Mouse (Mus musculus): ENCODE results near the gene Best2. TPM values are rescaled to one million over a fixed set of nuclear protein-coding genes. Genes with fewer than 3 reads are reported as not detected.

Gene Best2
- total RNA-seq (2015; ENCODE audit: low replicate concordance) (not detected in 2 replicates), total RNA-seq (2017; ENCODE audit: low replicate concordance) (not detected in 2 replicates)

DNA sequence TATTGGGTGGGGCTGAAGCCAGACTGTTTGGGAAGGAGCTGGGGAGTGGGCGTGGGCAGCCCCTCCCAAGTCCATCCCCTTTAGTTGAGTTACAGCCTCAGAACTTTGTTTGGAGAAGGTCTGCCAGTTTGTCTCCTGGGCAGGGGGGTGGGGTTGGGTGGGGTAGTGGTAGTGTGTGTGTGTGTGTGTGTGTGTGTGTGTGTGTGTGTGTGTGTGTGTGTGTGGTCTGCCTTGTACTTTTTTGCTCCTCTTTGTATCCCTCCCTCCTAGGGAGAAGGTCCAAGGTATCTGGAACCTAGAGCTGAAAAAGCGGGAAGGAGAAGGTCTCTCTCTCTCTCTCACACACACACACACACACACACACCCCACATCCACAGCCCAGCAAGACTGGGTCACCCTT, at the start of gene Best2:
TSS of gene Best2 (minus strand) at position 101 of the 400 bp plus-strand sequence.
- ATAC-seq (replicated peaks; ENCODE audit: low FRiP score, poor library complexity, severe bottlenecking), result no peak

DNA sequence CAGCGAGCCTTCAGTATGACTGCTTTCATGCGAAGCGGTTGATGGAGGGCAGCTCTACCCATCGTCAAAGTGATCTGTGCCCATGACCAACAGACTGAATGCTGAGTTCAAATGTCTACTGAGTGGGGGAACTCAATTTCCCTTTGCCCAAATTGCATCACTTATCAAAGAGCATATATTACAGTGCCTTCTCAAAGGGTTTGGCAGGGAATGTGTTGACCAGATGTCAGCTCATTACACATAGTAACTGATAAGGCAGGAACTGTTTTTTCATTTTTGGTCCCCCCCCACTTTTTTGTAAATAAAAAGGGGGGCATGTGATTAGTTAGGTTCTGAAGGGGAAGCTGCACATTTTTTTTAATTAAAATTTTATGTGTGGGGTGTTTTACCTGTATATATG, 48.3 kb upstream of the Best2 start:
- no peak for ATAC-seq (replicated peaks; ENCODE audit: low FRiP score, poor library complexity, severe bottlenecking)

DNA sequence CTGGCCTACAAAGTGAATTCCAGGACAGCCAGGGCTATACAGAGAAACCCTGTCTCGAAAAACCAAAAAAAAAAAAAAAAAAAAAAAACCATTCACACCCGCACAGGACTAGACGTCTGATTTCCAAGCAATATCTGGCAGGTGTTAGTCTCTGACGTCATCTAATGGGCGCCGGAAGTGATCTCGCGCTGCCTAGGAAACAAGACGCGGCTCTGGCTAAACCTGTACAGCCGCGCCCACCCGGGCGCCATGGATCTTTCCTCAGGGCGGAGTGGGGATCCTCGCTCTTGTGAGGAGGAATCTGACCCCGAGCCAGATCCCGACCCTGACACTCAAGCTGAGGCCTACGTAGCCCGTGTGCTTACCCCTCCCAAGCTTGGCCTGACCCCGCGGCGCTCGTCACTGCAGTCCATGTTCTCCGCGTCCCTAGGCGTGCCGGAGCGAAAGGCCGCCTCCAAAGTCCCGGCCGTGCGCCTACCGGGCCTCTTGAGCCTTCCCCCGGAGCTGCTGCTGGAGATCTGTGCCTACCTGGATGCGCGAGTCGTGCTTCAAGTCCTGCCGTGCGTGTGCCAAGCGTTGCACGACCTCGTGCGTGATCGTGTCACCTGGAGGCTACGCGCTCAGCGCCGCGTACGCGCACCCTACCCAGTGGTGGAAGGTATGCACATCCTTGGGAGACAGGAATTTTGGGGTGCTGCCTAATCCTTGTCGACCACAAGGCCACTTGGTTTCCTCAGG, 45.7 kb upstream of the Best2 start, which contains the start of gene Fbxw9:
TSS of gene Fbxw9 (plus strand) at position 177 of the 738 bp plus-strand sequence.
- peak; percentile 90 for ATAC-seq (replicated peaks; ENCODE audit: low FRiP score, poor library complexity, severe bottlenecking)

DNA sequence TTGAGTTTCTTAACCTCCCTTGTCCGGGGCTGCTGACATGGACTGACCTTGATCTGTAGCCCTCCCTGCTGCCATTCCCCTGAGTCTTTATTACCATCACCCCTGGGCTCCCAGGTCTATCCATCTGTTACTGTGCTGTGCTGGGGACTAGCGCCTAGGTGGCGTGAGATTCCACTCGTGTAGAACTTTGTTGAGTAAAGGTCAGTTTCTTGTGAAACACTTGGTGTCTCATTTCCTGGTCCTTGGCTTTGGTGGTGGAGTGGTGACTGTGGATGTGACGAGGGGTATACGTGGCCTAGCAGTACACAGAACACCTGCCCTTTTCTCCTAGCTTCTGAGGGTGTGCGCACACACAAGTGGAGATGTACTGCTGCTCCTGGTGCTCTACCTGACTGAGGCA, 43.0 kb upstream of the Best2 start:
- no peak for ATAC-seq (replicated peaks; ENCODE audit: low FRiP score, poor library complexity, severe bottlenecking)

DNA sequence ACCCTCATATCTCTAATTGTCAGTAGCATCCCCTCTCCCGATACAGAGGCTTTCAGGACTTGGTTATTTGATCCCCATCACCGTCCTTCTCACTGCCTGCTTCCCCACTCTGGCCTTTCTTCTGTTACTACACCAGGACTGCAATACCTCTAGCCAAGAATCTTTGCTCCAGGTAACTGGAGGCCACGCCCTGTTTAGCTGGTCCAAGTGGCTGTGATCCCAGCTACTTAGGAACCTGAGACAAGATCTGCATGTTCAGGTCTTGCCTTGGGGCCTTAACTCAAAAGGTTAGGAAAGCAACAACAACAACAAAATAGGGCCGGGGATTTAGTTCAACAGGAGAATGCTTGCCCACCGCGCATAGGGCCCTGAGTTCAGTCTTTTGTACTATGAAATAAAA, 29.3 kb upstream of the Best2 start:
- no peak for ATAC-seq (replicated peaks; ENCODE audit: low FRiP score, poor library complexity, severe bottlenecking)

DNA sequence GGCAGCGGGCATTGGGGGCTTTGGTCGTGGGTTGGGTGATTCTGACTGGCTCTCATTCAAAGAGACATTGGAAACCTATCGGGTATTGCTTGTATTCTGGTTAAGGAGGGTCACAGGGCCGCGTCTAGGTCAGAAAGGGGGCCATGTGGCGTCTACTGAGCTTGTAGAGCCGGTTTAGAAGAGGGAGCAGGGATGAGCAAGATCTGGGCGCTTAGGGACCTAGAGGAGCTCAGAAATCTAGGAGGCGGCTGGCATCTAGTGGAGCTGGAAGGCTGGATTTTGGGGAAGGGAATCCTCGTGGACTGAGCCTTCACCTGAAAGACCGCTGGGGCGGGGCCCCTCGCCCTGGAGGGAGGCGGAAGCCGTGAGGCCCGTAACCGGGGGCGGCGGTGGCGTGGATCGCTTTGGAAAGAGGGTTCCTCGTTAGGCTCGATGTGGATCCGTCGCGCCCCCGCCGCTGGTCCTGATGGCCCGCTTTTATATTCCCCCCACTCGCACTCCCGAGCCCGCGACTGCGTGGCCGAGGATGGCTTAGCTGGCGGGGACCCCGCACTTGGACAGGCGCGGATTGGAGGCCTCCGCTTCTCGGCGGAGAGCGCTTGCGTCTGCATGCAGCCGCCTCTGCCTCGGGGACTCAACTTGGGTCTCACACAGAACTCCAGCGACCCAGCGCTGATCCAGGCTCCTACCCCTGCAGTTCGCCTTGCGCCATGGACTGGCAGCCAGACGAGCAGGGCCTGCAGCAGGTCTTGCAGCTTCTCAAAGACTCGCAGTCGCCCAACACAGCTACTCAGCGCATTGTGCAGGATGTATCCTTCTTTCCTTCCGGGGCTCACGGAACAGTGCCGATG, 23.6 kb upstream of the Best2 start:
- peak; percentile 36 for ATAC-seq (replicated peaks; ENCODE audit: low FRiP score, poor library complexity, severe bottlenecking)

DNA sequence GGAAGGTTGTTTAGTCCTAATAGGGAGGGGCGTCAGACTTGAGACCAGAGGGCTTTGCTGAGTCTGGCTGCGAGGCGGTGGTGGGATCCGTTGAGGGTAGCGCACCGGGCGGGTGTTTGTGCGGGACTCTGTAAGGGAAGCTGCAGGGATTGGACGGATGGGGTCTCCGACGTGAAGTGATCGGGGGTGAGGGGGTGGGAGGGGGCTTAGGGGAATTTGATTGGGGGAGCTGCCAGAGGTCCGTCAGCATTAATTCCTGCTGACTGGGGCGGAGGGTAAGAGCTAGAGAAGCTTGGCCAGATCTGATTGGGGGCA, 23.0 kb upstream of the Best2 start:
- ATAC-seq (replicated peaks; ENCODE audit: low FRiP score, poor library complexity, severe bottlenecking), result 0 out of 2 replicates have a peak, but pooled peaks have one; percentile 7

DNA sequence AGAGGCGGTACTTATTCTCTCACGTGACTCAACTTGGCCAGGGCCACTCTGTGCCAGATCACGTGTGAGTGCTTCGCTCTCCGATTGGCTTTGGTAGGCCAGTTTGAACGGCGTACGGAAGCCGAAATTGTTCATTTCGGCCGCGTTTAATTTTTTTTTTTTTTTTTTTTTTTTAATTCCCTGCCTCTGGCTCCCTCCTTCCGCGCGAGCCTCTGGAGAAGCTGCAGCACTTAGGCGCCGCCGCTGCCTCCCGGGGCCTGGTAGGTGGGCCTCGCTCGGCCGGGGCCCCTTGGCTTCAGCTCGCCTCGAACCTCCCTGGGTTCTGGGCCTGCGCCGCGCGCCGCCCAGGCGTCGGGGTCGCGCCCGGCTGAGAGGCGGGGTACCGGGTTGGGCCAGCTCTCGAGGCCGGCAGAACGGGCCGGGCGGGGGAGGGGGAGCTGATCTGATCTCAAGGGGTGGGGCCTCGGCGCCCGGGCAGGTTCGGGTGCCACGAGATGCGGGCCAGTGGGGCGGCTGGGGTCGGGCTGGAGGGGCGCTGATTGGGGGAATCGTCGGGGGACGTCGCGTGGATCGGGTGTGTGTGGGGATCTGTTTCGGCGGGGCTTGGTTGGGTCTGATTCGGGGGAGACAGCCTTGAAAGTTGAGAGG, 22.5 kb upstream of the Best2 start, which contains the start of gene Tnpo2:
TSS of gene Tnpo2 (plus strand) at position 198 of the 648 bp plus-strand sequence.
- ATAC-seq (replicated peaks; ENCODE audit: low FRiP score, poor library complexity, severe bottlenecking), result peak; percentile 88

DNA sequence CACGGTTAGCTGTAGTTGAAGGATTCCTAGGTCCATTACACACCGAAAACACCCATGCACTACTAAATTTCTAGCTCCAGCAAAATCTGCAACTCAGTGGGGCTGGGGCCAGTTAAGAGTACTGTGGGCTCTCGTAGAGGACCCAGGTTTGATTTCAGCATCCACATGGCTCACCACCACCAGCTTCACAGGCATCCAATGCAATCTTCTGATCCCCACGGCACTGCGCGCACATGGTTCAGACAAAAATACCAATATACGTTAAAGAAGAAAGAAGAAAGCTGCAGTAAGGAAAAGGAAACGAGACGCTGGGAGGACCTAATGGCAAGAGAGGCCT, 22.0 kb upstream of the Best2 start:
- ATAC-seq (replicated peaks; ENCODE audit: low FRiP score, poor library complexity, severe bottlenecking), result peak; percentile 22

DNA sequence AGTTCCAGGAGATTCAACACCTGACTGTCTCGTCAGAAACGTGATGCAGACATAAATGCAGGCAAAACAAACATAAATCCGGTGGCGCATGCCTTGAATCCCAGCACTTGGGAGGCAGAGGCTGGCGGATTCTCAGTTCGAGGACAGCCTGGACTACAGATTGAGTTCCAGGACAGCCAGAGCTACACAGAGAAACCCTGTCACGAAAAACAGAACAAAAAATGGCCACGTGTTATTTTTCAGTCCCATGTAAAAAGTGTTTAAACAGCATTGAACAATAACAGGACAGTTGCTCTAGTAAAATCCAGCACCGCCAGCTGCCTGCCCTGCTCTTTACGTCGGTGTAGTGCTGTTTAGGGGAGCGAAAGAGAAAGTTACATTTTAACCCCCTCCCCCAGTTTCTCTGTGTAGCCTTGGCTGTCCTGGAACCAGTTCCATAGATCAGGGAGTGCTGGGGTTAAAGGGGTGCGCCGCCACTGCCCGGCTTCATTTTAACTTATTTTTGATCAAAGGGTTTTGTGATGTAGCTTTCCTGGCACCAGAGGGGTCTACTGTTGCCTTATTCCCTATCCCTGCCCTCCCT, 21.5 kb upstream of the Best2 start:
- ATAC-seq (replicated peaks; ENCODE audit: low FRiP score, poor library complexity, severe bottlenecking), result no peak

DNA sequence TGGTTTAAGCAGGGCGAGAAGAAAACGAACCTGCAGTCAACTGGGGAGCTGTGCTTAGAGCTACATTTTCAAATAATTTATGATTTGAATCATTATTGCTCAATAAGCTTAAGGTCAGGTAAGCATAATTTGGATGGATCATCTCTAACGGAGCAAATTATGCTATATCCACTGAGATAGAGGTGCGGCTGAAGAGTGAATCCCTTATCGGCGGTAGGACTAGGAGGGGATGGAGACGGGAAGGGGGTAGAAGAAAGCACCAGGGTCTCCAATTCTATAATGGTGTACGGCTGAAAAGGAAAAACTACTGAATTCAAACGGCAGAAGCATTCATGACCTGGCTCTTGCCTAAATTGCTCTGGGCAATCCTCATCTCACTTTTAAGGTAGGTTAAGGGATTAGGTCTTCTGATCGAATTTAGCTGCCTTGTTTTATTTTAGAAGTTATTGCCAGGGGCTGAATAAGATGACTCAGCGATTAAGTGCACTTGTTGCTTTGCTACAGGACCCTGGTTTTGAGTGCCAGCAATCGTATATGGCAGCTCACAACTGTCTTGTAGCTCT, 20.9 kb upstream of the Best2 start:
- no peak for ATAC-seq (replicated peaks; ENCODE audit: low FRiP score, poor library complexity, severe bottlenecking)

DNA sequence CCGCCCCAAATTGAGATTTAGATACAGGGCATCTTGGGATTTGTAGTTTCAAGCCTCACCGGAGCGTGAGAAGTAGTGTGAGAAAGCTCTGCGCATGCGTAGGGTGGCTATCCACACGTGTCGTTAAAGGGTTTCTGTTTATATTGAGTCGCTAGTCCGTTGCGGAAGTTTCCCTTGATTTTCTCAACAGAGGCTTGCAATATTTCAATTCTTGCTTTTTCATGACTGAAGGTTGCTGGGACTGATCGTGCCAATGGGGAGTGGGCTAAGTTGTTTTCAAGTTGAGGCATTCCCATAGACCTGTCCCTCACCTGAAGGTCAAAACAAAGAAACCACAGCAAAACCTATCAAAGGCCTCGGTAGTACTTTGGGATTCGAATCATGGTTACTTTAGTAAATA, 20.4 kb upstream of the Best2 start:
- ATAC-seq (replicated peaks; ENCODE audit: low FRiP score, poor library complexity, severe bottlenecking), result no peak

DNA sequence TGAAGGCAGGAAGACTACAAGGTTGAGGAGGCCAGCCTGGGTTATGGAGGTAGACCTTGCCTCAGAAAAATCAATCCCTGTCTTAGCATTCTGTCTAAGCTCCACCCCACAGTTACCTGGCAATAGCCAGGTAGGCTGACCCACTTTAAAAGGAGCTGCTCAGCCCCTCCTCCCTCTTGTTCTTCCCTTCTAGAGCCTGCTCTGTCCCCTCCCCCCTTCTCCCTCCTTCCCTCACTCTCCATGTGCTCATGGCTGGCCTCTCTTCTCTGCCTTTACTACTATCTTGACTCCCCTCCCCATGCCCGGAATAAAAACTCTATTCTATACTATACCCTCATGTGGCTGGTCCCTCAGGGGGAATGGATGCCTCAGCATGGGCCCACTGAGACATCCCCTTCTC, 19.5 kb upstream of the Best2 start:
- ATAC-seq (replicated peaks; ENCODE audit: low FRiP score, poor library complexity, severe bottlenecking), result no peak

DNA sequence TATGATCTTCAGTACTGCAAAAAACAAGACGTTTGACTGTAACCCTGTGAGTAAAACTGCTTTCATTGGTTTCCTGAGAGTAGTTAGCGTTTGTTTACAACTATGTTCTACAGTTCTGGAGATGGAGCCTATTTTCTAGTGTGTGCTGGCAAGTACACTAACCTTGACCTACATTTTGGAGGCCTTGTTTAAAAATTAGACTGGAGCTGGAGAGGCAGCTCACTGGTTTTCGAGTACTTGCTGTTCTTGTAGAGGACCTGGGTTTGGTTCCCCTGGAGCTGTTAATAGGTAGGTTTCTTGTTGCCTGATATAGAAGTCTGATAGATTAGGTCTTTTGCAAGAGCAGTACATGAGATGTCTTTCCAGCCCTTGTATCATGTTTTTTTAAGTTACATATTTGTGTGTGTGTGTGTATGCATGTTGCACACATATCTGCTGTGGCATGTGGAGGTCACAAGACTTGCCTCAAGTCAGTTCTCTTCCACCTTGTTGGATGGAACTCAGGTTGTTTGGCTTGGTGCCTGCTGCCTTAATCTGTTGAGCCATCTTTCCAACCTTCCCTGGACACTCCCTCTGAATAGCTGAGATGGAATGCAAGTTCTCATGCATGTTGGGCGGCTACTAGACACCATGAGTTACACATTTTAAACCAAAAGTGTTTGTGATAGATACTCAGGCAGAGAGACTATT, 18.4 kb upstream of the Best2 start:
- ATAC-seq (replicated peaks; ENCODE audit: low FRiP score, poor library complexity, severe bottlenecking), result no peak

DNA sequence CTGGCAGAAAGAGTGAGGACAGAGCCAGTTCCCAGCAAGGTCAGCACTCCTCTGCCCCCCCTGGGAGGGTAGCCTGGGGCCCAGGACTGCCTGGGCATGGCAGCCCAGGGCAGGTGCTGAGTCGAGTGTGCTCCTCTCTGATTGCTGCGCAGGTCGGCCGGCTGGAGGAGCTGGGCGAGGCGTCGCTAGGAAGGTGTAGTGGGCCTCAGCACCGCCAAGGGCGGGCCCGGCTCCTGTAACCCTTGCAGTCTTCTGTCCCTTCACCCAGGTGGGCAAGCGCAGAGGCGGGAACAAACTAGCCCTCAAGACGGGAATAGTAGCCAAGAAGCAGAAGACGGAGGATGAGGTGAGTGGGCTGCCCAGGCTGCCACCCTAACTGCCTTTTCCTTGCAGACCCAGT, 14.9 kb upstream of the Best2 start:
- no peak for ATAC-seq (replicated peaks; ENCODE audit: low FRiP score, poor library complexity, severe bottlenecking)

DNA sequence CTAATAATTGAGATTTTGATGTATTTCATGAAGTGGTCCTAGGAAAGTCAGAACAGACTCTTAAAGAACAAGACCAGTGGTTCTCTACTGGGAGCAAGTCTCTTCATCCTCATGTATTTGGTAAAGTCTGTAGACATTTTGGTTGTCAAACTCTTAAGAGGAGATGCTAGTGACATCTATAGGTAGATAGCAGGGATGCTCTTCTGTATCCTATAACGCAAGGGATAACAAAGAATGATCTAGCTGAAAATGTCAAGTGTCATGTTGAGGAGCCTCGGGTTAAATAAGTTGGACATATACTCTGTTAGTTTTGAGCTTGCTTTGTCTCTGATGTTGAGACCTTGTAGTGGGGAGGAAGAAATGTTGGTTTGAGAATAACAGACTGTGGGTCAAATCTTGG, 13.6 kb upstream of the Best2 start:
- ATAC-seq (replicated peaks; ENCODE audit: low FRiP score, poor library complexity, severe bottlenecking), result no peak

DNA sequence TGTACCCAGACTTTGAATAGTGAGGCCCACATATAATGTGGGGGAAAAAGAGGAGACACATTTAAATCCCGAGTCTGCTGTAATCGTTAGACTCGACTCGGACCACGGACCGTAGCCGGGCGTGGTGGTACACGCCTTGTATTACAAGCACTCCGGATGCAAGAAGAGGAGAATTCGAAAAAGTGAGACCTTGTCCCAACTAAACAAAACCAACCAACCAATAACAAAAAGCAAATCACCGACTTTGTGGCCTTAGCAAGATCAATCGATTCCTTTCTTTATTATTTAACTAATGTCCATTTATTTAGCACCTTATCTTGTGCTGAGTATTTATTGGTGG, 13.2 kb upstream of the Best2 start:
- no peak for ATAC-seq (replicated peaks; ENCODE audit: low FRiP score, poor library complexity, severe bottlenecking)

DNA sequence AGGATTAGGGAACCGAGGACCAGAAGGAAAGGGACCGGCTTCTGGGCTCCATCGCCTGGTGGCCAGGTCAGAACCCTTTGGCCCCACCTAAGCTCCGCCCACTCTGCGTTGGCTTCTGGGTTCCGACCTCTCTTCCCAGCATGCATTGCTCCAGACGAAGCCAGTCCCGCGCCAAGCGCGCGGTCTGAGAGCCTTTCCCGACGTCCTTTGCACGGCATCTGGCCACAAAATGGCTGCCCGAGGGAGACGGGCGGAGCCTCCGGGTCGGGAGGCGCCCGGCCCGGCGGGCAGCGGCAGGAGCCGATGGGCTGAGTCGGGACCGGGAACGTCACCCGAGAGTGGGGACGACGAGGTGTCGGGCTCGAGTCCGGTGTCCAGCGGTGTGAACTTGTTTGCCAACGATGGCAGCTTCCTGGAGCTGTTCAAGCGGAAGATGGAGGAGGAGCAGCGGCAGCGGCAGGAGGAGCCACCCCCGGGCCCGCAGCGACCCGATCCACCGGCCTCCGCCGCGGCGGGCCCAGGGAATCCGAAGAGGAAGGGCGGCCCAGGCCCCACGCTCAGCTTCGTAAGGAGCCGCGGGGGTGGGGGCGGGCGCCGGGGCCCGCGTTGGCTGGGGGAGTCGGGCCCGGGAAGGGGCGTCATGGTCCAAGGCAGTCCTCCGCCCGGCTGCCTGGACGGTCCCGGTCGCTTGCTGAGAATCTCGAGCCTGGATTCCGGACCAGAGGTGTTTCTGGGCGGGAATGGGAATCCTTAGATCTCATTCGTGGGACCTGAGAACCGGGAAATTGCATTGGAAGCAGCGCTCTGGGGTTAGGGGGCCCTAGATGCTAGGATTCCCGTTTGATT, 12.6 kb upstream of the Best2 start, which contains the start of gene Trir:
TSS of gene Trir (plus strand) at position 154 of the 846 bp plus-strand sequence.
- peak; percentile 80 for ATAC-seq (replicated peaks; ENCODE audit: low FRiP score, poor library complexity, severe bottlenecking)
